Mouse (Mus musculus) C2C12 (cell line): ENCODE data around the gene Ubl7.

Experiments used
- CEBPB ChIP-seq: IDR thresholded peaks from one replicate; pipeline ENCODE4 v1.6.1; 2011; ENCODE audit warnings: low read depth, mild to moderate bottlenecking, control low read depth, moderate library complexity
- CTCF ChIP-seq: IDR thresholded peaks from one replicate; pipeline ENCODE4 v1.5.1; 2011; ENCODE audit not compliant: control insufficient read depth, insufficient read depth, insufficient read length
- MYOD1 ChIP-seq: IDR thresholded peaks from one replicate; pipeline ENCODE4 v1.6.1; 2011; ENCODE audit warnings: low read depth; ENCODE audit not compliant: control insufficient read depth, insufficient read length
- MYOG ChIP-seq: IDR thresholded peaks from one replicate; pipeline ENCODE4 v1.6.1; 2011; ENCODE audit not compliant: control insufficient read depth, insufficient read length; ENCODE audit errors: extremely low read depth
- USF1 ChIP-seq: IDR thresholded peaks from one replicate; pipeline ENCODE4 v1.6.1; 2011; ENCODE audit warnings: low read depth, mild to moderate bottlenecking, control low read depth, moderate library complexity

- TF ChIP-seq CTCF (no peak), CEBPB (no peak), MYOD1 (no peak), USF1 (no peak), MYOG (no peak)
Measured at GRCm38 (mm10) chr9:57978858-57979257, 68.1 kb downstream of the Ubl7 start.
